Mouse (Mus musculus): ENCODE results near the gene Hdac7.

Gene Hdac7

GRCm38 (mm10) chr15:97743961-97744525, 100.3 kb downstream of the Hdac7 start:
- no peak for DNase-seq (ENCODE audit: low spot score)

GRCm38 (mm10) chr15:97743210-97743609, 101.1 kb downstream of the Hdac7 start:
- DNase-seq (ENCODE audit: low spot score) = no peak
